Mouse (Mus musculus) ES-Bruce4 (cell line): ENCODE measurements around the gene Eif4e2.

Source experiments
- CTCF ChIP-seq: IDR thresholded peaks from one replicate; pipeline ENCODE4 v1.8.1; 2011; ENCODE audit warnings: low read depth, low read length
- EP300 ChIP-seq: IDR thresholded peaks from 2 replicates; pipeline ENCODE4 v1.6.1; 2011; ENCODE audit warnings: low read depth, low read length; ENCODE audit not compliant: insufficient read depth
- POLR2A ChIP-seq: IDR thresholded peaks from one replicate; pipeline ENCODE4 v1.8.1; 2011; ENCODE audit warnings: low read length; ENCODE audit not compliant: insufficient read depth

DNA sequence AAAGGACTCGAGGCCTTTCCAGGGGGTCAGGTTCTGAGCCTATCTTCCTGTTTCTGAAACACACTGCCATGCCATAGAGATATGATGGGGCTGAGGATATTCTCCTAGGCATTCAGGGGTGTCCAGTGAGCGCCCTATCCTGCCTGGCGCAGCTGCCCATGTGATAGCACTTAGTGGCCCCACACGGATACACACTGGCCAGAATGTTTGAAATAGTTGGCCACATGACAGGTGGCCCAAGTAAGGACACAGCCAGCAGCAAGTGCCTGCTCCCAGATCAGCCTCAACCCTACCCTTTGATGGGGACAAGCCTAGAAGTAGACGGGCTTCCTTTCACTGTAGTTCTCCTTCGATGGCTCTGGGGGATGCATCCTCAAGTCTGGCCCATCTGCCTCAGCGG lies 9.2 kb upstream of the Eif4e2 start, which contains the start of gene Chrng:
- no peak for TF ChIP-seq POLR2A
- TF ChIP-seq CTCF, result no peak
- no peak for TF ChIP-seq EP300
